Mouse (Mus musculus) kidney, postnatal 25 days (tissue): Measurements from ENCODE around the gene Ice1.

Source experiments
- DNase-seq, 2 experiments: peaks; one replicate each; pipeline ENCODE4 v3.0.0; 2021; ENCODE audit warnings: mixed read lengths in 2 of 2

Gene Ice1

DNA sequence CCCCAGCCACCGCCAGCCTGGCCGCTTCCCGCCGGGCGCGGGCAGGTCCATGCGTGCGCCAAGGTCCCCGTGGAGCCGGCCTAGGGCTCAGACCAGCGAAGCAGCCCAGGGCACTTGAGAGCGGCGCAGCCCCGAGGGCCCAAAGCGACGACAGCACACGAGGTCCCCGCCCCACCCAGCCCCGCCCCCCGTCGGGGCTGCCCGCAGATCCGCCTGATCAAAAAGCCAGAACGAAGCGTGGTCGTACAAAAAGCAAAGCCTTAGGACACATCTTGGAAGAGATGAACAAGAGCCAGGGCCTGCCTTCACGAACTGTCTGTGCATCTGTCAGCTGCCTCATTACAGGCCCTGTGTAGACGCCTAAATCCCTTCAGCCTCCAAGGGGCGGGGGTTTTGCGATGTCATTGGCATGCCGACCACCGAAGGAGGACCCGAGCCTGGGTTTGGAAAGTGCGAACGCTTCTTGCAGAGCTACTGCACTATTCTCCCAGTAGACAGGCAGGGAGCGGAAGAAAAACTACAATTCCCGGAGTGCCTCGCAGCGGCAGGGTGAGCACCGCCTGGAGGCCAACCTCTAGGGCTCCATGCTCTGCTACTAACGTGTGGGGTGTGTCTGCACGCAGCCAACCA lies 343 bp upstream of the Ice1 start:
- DNase-seq, result peak; percentile 93 to 97

DNA sequence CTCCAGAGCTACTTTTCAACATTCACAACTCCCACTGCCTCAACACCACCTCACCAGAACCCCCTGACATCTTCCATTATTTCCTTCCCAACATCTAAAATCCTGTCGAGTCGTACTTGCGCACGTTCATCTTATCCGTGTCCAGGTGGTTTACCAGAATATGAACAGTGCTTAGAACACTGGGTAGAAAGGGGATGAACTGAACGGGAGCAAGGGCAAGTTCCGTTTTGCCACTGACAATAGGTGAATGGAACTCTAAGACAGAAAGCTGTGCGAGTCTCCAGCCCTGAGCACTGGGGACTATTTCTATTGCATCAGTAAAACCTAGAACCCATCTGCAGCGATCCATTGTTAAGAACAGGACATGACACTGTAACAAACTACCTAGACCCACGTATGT lies 728 bp downstream of the Ice1 start:
- no peak for DNase-seq

DNA sequence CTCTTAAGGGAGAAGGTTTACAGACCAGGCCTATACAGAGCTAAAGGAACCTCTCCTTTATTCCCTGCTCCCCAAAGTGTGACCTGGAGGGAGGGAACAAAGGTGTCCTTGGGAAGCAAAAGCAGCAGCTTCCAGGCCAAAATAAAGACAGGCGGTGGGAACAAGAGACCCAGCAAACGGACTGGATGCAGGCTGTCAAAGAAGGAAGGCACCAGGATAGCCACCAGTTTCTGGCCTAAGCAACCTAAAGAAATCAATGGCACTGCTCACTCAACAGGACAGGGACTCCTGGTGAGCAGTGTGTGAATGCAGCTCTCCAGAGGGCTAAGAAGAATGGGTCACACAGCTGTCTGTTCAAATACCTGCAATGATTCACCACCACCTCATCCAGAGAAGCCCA lies 1.8 kb downstream of the Ice1 start:
- DNase-seq, result no peak

DNA sequence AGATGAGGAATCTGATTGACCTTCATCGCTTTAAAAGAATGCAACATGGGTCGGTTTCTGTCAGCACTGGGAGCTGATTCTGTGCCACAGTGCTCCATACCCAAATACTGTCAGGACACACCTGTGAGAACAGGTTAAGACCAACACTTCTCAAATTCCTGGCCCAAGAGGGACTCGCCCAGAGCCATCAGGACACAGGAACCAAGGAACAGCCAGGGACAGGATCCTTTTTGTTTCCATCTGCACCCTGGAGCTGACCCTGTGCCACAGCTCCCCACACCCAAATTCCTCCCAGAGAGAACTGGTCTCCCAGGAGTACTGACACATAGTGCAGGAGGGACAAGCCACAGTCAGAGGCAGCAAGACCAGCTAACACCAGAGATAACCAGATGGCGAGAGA lies 11.0 kb downstream of the Ice1 start:
- DNase-seq, result no peak

DNA sequence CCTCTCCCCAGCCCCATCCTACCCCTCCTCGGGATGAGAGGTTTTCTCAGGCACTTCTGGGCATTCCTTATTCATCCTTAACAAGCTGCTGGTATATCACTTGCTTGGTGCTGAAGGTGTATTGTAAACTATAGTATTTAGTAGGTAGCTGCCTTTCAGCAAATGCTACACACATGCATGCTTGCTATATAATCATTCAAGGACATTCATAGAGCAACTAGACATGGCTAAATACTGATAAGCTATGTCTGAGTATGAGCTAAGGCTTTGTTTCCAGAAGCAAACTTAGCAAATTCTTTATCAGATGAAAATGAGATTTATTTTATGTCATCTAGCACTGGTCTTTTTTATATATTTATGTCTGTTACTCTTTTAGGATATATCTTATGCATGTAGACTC lies 11.8 kb downstream of the Ice1 start:
- no peak for DNase-seq

DNA sequence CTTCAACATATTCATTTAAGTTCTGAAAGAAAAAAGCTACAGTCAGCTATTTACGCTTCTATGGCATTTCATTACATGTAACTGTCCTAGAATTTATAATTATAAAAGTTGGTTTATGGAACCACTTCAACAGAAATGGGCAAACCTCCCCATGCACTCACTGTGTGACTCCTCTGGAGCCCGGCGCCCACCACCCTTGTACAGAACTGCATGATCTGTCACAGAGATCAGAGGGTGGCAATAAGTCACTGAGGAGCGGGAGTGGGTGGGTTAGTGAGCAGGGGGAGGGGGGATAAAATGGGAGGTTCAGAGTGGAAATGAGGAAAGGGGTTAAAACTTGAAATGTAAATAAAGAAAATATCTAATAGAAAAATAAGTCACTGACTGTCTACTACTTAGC lies 13.0 kb downstream of the Ice1 start:
- DNase-seq, result no peak

DNA sequence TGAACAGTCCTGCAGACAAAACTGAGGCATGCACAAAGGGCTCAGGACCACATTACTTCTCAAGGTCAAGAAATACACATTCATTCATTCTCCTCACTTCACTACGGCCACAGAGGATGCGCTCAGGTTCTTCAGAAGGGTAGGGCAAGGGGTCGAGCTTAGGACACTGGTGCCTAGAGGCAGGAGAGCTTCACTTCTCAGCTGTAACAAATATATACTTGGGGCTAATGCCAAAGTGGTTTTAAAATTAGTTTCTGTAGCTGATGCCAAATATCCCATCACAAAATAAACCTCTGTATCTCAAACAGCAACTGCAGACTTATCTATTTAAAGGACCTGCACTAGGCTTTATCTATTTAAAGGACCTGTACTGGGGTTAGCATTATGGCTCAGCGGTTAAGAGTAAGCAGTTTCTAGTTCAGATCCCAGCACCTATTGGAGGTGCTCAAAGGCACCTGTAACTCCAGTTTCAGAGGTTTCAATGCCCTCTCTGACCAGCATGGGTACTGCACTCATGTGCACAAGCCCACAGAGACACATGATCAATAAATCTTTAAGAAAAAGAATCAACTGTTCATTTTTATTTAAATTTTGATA lies 14.9 kb downstream of the Ice1 start:
- no peak for DNase-seq

DNA sequence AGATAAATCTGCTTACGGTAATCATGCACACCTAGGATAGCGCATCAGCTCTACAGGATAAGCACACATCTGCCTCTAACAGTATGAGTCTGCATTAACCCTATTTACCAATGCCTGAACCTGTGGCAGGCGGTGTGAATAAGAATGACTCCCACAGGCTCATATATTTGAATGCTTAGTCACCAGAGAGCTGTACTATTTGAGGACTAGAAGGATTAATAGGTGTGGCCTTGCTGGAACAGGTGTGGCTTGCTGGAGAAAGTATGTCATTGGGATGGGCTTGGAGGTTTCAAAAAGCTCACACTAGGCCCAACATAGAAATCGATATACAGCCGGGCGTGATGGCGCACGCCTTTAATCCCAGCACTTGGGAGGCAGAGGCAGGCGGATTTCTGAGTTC lies 15.9 kb downstream of the Ice1 start:
- no peak for DNase-seq

DNA sequence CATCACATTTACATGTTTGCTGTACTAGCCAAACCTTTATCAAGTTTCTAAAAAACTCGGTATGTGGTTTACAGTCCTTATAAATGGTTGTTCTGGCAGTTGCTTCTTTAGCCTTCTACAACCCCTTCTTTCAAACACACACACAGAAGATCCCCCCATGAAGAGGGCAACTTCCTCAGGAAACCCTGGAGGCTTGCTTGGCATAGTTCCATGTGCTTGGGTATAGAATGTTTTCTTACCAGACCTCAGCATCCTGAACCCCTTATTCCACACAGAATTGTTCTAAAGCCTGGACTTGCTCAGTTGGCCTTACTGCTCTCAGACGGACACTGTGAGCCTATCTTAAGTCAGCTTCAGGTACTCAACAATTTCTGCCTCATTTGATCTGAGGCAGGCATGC lies 24.6 kb downstream of the Ice1 start:
- DNase-seq, result no peak

DNA sequence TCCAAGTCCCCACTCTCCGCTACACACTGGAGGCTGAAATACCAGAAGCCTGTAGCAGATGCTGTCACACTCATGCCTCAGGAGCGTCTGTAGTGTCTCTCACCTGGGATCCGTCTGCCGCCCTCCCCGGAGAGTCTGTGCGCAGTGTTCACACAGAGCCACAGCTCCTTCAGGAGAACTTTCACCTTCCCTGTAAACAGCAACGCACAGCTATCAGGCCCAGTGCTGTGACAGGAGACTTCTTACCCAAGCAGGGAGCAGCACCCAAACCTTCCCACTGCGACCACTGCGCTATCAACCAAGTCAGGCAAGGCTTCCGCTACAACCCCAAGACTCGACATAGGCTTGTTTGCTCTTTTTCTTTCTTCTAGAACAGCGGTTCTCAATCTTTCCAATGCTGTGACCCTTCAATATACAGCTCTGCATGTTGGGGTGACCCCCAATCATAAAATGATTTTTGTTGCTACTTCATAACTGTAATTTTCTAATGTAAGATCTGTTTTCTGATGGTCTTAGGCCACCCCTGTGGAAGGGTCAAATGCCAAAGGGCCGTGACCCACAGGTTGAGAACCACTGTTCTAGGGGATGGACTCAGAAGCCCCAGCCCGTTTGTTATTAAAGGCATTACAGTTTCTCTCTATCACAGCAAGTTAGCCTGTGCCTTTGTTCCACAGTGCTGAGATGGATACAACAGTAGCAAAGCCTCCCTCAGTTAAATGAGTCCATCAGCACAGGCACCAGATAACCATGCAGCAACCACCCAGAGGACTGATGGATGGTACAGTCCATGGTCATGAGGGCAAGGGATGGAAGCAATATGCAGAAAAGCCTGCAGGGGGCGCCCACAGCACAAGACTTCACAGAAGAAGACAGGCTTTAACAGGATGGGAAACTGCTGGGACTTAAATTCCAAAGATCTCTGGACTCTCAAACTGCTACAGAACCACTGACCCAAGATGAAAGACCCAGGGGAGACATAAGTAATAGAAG lies 26.7 kb downstream of the Ice1 start:
- DNase-seq, result peak; percentile 80 to 82

DNA sequence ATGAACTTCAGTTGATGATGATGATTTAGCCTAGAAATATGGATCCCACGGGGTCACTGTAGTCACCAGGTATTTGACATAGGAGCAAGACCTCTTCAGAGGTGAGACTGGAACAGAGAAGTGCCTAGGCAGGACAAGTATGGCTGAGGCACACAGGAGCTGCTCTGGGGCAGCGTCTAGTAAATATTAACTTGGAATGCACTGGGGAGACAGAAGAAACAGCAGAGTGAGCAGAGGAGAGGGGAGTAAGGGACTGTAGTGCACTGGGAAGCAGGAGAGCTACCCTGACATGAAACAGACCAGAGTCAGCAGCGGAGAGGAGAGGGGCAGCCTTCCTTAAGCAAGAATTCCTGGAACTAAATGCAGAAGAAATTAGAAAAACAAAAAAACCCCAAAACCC lies 27.8 kb downstream of the Ice1 start:
- DNase-seq, result peak in 1 of 2 experiments; percentile 12

DNA sequence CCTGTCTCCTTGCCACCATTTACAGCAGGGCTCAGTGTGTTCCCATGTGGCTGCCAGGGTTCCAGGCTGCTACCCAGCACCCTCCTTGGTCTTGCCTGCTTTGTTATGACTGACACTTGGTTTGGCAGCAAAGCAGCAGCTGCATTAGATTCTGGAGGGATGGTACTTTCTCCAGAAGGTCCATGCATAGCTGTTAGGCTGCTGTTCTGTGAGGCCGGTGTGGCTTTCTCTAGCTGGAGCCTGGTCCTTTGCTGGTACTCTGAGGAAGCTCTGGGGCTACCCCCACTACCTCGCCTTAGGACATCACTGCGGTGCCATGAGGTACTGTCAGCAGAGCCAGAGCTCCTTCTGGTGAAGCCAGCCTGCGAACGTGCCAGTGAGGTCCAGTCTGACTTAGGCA lies 32.1 kb downstream of the Ice1 start:
- DNase-seq, result no peak

DNA sequence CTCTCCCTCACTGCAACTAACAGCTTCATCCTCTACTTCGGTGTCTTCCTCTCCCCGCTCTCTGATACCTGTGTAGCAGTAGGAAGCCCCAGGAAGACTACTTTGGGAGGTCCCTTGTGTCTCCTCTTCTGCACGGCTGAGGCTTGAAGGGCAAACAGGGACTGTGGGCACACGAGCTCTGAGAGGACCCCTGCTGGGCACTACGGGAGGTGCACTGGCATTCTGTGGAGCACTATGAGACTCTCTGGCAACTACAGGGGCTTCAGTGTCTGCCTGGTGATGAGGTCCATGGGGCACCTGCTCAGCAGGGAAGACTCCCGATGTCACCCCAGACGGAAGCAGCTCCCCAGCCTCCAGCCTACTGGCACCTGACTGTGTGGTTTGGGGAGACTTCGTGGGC lies 32.7 kb downstream of the Ice1 start:
- peak in 1 of 2 experiments; percentile 13 for DNase-seq

DNA sequence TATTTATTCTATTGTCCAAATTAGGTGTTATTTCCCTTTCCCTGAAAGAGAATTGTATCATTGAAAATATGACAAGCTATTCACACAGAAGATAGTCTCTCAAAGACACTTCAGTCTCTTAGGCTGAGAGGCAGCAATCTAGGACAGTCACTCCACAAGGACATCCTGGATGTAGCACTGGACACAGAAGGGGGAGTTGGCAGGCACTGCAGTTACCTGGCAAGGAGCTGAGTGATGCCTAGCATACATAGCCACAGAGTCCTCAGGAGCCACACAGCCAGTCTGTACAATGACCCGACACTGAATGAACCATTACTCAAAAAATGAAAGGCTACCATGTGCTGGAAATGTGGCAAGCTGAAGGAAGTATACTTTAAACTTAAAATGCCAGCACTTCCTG lies 35.9 kb downstream of the Ice1 start:
- DNase-seq, result no peak

DNA sequence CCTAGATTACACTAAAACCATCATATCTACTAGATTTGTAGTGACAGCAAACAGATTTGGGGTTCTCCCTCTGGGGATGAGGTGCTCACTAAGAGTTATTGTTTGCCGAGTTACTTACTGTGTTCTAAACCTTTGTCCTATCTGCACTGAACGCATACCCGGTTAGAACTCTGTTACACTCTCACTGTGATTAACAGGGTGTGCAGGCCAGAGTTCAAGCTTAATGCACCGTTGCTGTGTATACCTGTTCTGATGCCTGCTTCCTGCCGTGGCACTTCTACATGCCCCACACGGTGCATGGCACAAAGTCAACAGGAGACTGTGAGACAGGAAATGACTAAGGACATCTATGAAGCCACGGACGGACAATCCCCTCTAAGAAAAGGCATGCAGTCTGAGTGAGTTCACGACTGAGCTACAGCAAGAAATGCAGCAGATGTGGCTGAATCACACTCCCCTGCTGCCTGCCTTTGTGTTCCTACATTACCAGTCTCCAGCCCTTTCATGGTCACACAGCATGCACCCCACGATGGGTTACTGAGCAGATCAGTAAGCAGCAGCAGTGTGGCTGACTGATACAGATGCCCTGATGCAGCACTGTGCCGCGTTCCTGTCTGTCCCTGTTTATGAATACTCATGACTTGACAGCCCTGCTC lies 37.3 kb downstream of the Ice1 start:
- DNase-seq, result peak; percentile 51 to 70

DNA sequence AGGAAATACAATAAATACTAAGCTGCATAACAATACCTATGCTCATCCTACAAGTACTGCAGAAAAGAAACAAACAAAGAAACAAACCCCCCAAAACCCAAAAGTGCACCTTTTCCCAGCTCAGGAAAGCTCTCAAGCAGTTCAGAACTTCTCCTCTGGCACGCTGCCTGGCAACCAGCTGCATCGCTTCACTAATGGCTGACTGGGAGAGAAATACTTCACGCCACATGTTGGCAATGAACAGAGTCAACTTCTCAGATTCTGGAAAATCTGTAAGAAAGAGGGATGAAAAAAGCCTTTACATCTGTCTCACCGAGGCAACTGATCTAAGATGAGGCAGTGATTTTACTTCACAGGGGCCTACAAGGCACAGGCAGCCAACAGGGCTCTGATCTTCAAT lies 38.5 kb downstream of the Ice1 start:
- DNase-seq, result peak in 1 of 2 experiments; percentile 53

DNA sequence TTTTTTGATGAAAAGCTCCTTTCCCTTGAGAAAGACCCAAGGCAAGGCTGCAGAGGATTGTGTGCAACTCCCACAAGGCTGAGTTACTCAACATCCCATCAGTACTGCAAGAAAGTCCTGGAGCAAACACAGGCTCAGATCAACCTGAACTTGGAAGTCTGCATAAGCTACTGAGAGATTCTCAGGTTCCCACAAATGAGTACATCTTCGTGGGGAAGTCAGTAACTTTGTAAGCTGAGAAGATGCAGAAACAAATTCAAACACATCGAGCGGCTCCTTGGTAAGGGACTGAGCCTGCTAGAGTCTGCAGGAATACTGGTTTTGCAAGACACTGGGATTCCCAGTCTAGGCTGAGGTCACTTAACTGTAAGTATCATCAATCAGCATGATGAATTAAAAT lies 40.5 kb downstream of the Ice1 start:
- peak in 1 of 2 experiments; percentile 16 for DNase-seq

DNA sequence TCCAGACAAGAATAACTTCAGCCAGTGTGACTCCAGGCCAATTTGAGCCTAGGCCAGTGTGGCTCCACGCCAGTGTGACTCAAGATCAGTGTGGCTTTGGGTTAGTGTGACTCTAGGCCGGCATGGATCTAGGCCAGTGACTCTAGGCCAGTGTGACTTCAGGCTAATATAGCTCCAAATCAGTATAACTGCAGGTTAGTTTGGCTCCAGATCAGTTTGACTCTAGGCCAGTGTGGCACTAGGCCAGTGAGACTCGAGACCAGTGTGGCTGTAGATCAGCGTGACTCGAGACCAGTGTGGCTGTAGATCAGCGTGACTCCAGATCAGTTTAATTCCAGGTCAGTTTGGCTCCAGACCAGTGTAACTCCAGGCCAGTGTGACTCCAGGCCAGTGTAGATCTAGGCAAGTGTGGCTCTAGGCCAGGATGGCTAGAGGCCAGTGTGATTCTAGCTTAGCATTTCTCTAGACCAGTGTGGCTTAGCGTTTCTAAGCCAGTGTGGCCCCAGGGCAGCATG lies 47.1 kb downstream of the Ice1 start:
- DNase-seq, result peak; percentile 54 to 57

DNA sequence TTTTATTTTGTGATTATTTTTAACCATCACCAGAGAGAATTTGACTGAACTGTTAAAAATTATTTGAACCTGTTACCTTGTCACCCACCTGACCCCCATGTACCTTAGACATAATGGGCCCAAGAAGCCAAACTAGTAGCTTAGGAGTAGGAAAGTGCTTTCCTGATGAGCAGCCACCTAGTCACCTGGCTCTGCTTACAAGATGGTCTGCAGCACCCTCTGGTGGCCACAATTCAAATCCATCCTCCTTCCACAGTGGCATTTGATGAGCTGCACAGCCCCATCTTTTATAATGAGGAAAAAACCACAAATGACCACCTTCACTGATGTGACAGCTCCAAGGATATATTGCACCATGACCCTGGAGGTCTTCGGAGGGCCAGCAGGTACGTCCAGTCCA lies 50.5 kb downstream of the Ice1 start:
- DNase-seq, result peak; percentile 62 to 78

DNA sequence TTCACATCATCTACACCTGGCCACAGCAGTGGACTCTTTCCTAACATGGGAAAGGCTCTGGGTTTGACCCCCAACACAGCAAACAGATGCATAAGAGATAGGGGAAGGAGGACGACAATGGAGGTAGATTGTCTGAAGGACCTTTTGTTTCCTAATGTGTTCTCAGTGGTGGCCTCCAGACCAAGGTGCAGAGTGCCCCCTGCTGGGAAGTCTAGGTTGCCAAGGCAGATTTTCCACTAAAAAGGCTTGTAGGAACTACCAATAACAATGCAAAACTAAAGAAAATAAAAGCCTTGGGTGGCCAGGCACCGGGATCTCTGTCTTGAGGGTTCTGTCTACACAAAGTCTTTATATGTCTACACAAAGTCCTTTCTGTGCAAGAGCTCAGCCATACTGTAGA lies 54.9 kb downstream of the Ice1 start:
- DNase-seq, result peak in 1 of 2 experiments; percentile 62

DNA sequence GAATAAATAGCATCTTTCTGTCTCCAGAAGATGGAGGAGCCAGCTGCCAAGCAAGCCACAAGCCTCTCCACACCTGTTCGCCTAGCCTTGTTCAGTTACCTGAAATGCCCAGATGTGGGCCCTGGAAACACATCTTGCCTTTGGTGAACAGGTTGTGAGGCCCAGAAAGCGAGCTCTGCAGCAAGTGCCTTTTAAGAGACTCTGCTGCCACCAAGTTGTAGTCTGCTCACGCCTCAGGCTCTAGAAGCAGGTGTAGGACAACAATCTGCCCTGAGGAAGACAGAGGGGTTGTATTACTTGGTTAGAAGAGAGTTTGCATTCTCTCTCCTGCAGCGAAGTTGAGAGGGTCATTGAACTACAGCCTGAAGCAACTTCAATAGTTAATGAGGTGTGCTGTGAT lies 55.9 kb downstream of the Ice1 start:
- no peak for DNase-seq

DNA sequence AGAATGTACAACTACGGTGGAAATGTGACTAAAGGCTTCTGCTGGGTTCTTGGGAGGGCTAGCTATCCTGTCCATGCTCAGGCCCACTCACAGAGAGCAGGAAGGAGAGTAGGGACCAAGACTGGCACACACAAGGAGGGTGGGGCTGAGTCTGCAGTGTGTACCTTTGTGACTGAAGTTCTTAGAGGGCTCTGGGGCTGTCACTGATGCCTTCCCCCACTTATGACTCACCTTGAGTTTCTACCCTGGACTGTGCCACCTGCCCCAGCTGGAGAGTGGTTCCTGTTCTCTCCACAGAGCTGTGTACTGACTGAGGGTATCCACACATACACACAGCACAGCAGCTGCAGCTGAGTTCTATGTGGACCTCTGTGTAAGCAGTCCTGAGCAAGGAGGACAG lies 63.2 kb downstream of the Ice1 start:
- no peak for DNase-seq

DNA sequence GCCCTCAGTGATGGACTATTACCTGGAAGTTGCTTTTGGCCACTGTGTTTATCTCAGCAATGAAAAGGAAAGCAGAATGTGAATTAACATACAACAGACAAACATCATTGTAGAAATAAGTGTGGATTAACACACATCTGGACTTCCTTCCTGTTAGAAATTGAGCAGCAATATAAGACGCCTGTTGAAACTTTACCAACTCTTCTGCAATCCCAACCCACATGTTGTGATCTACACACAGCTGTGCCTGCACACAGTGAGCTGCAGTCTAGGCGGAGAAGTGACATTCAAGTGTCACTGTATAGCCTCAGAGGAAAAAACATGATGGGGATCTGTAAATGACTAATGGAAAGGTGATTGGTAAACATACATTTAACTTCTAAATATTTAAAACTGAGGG lies 69.5 kb downstream of the Ice1 start:
- DNase-seq, result no peak
